Mouse (Mus musculus): ENCODE data around the gene Spic. TPM values are rescaled to one million over a fixed set of nuclear protein-coding genes. Genes with fewer than 3 reads are reported as not detected.

Gene Spic
- 0.16 and 0.25 TPM in 2 replicates for polyA plus RNA-seq (2014; fragmentation: Nextera tagmentation; extraction: Ambion mirVana)

- no peak within 1 kb of the TSS for H3K4me3 ChIP-seq (ENCODE audit: low read depth, low read length)
- H3K9me3 ChIP-seq (replicated peaks; ENCODE audit: control insufficient read depth, low read length) = no peaks in the 10 kb centered on the region
- 76% methylated on average over 5 of the region's 5 CpGs for WGBS
- no peaks in the 10 kb centered on the region for H3K4me1 ChIP-seq (ENCODE audit: control insufficient read depth, insufficient read depth, low read length)
- H3K27ac ChIP-seq (ENCODE audit: low read depth, low read length) = no peak within 1 kb of the TSS
- H3K36me3 ChIP-seq (ENCODE audit: control insufficient read depth, insufficient read depth, low read length) = no peaks in the 10 kb centered on the region
- ATAC-seq (no peak), DNase-seq (ENCODE audit: low spot score) (no peak)
- no peaks in the 10 kb centered on the region for H3K27me3 ChIP-seq (replicated peaks; ENCODE audit: control insufficient read depth, insufficient read depth, low read length)
- H3K4me2 ChIP-seq (ENCODE audit: low read length) = no peak within 1 kb of the TSS
- H3K9ac ChIP-seq (ENCODE audit: low read length) = no peak within 1 kb of the TSS
Observed at GRCm38 (mm10) chr10:88684925-88685324, at the start of gene Spic. TSS of gene Spic (minus strand) at chr10:88685015.

- H3K27me3 ChIP-seq (replicated peaks; ENCODE audit: control insufficient read depth, insufficient read depth, low read length) = no peaks in the 10 kb centered on the region
Observed at GRCm38 (mm10) chr10:88732309-88732622, 47.5 kb upstream of the Spic start.

GRCm38 (mm10) chr10:88731496-88732308, 46.9 kb upstream of the Spic start:
- WGBS = 2% methylated on average over 60 of the region's 61 CpGs
- Histone ChIP-seq H3K36me3 (ENCODE audit: control insufficient read depth, insufficient read depth, low read length) (peaks cover under 1% of the 10 kb centered on the region; the same call in 1 of the 2 replicates), H3K27ac (ENCODE audit: low read depth, low read length) (no peak overlapping the region; the same call in 1 of the 2 replicates), H3K9me3 (replicated peaks; ENCODE audit: control insufficient read depth, low read length) (no peaks in the 10 kb centered on the region), H3K4me3 (ENCODE audit: low read depth, low read length) (peak overlapping the region; percentile 78), H3K9ac (ENCODE audit: low read length) (peak overlapping the region; percentile 85), H3K4me2 (ENCODE audit: low read length) (peak overlapping the region; percentile 89), H3K4me1 (ENCODE audit: control insufficient read depth, insufficient read depth, low read length) (peaks cover 6% of the 10 kb centered on the region), H3K27me3 (replicated peaks; ENCODE audit: control insufficient read depth, insufficient read depth, low read length) (no peaks in the 10 kb centered on the region)
- ATAC-seq (no peak; the same call in none of the 2 replicates), DNase-seq (ENCODE audit: low spot score) (peak; percentile 14)

More at GRCm38 (mm10) chr10:88732309-88732622, 47.5 kb upstream of the Spic start:
- peaks cover 6% of the 10 kb centered on the region for H3K4me1 ChIP-seq (ENCODE audit: control insufficient read depth, insufficient read depth, low read length)
- H3K27ac ChIP-seq (ENCODE audit: low read depth, low read length) = no peak overlapping the region
- no peaks in the 10 kb centered on the region for H3K9me3 ChIP-seq (replicated peaks; ENCODE audit: control insufficient read depth, low read length)
- peaks cover 6% of the 10 kb centered on the region for H3K36me3 ChIP-seq (ENCODE audit: control insufficient read depth, insufficient read depth, low read length)
- peak overlapping the region; percentile 85 for H3K9ac ChIP-seq (ENCODE audit: low read length)
- H3K4me2 ChIP-seq (ENCODE audit: low read length) = peak overlapping the region; percentile 89
- no peak for DNase-seq (ENCODE audit: low spot score)
- peak overlapping the region; percentile 78 for H3K4me3 ChIP-seq (ENCODE audit: low read depth, low read length)
- WGBS = 14% methylated on average over 6 of the region's 6 CpGs
- ATAC-seq = no peak

GRCm38 (mm10) chr10:88730571-88731495, 46.0 kb upstream of the Spic start, which contains the start of gene Arl1:
TSS of gene Arl1 (plus strand) at chr10:88730858.
- Histone ChIP-seq H3K4me1 (ENCODE audit: control insufficient read depth, insufficient read depth, low read length) (peaks cover 6% of the 10 kb centered on the region), H3K4me3 (ENCODE audit: low read depth, low read length) (peak within 1 kb of the TSS; percentile 78), H3K9ac (ENCODE audit: low read length) (peak within 1 kb of the TSS; percentile 85), H3K27me3 (replicated peaks; ENCODE audit: control insufficient read depth, insufficient read depth, low read length) (no peaks in the 10 kb centered on the region), H3K4me2 (ENCODE audit: low read length) (peak within 1 kb of the TSS; percentile 89), H3K27ac (ENCODE audit: low read depth, low read length) (peak within 1 kb of the TSS; percentile 52; the same call in 1 of the 2 replicates), H3K36me3 (ENCODE audit: control insufficient read depth, insufficient read depth, low read length) (no peaks in the 10 kb centered on the region), H3K9me3 (replicated peaks; ENCODE audit: control insufficient read depth, low read length) (no peaks in the 10 kb centered on the region)
- DNase-seq (ENCODE audit: low spot score) (peak; percentile 96), ATAC-seq (peak; percentile 96)
- under 1% methylated on average over 65 of the region's 65 CpGs for WGBS

GRCm38 (mm10) chr10:88728166-88728565, 43.4 kb upstream of the Spic start:
- Histone ChIP-seq H3K4me3 (ENCODE audit: low read depth, low read length) (no peak overlapping the region), H3K36me3 (ENCODE audit: control insufficient read depth, insufficient read depth, low read length) (no peaks in the 10 kb centered on the region), H3K4me2 (ENCODE audit: low read length) (no peak overlapping the region), H3K9me3 (replicated peaks; ENCODE audit: control insufficient read depth, low read length) (no peaks in the 10 kb centered on the region), H3K27ac (ENCODE audit: low read depth, low read length) (no peak overlapping the region), H3K9ac (ENCODE audit: low read length) (no peak overlapping the region), H3K27me3 (replicated peaks; ENCODE audit: control insufficient read depth, insufficient read depth, low read length) (no peaks in the 10 kb centered on the region), H3K4me1 (ENCODE audit: control insufficient read depth, insufficient read depth, low read length) (peaks cover 6% of the 10 kb centered on the region)
- ATAC-seq = no peak
- no peak for DNase-seq (ENCODE audit: low spot score)
- WGBS = 79% methylated on average over 8 of the region's 8 CpGs

GRCm38 (mm10) chr10:88727128-88727527, 42.3 kb upstream of the Spic start:
- no peaks in the 10 kb centered on the region for H3K27me3 ChIP-seq (replicated peaks; ENCODE audit: control insufficient read depth, insufficient read depth, low read length)
- H3K9me3 ChIP-seq (replicated peaks; ENCODE audit: control insufficient read depth, low read length) = no peaks in the 10 kb centered on the region
- WGBS = 76% methylated on average over 1 of the region's 1 CpGs
- ATAC-seq (no peak), DNase-seq (ENCODE audit: low spot score) (peak; percentile 61)
- peaks cover 3% of the 10 kb centered on the region for H3K4me1 ChIP-seq (ENCODE audit: control insufficient read depth, insufficient read depth, low read length)
- H3K4me2 ChIP-seq (ENCODE audit: low read length) = no peak overlapping the region
- H3K27ac ChIP-seq (ENCODE audit: low read depth, low read length) = no peak overlapping the region
- no peak overlapping the region for H3K4me3 ChIP-seq (ENCODE audit: low read depth, low read length)
- H3K36me3 ChIP-seq (ENCODE audit: control insufficient read depth, insufficient read depth, low read length) = no peaks in the 10 kb centered on the region
- no peak overlapping the region for H3K9ac ChIP-seq (ENCODE audit: low read length)

- H3K4me1 ChIP-seq (ENCODE audit: control insufficient read depth, insufficient read depth, low read length) = peaks cover 2% of the 10 kb centered on the region
- ATAC-seq (no peak), DNase-seq (ENCODE audit: low spot score) (peak; percentile 16)
- 60% methylated on average over 2 of the region's 2 CpGs for WGBS
- H3K36me3 ChIP-seq (ENCODE audit: control insufficient read depth, insufficient read depth, low read length) = no peaks in the 10 kb centered on the region
- H3K9me3 ChIP-seq (replicated peaks; ENCODE audit: control insufficient read depth, low read length) = no peaks in the 10 kb centered on the region
- H3K4me3 ChIP-seq (ENCODE audit: low read depth, low read length) = no peak overlapping the region
- no peaks in the 10 kb centered on the region for H3K27me3 ChIP-seq (replicated peaks; ENCODE audit: control insufficient read depth, insufficient read depth, low read length)
- no peak overlapping the region for H3K4me2 ChIP-seq (ENCODE audit: low read length)
- H3K9ac ChIP-seq (ENCODE audit: low read length) = no peak overlapping the region
- no peak overlapping the region for H3K27ac ChIP-seq (ENCODE audit: low read depth, low read length)
Observed at GRCm38 (mm10) chr10:88725343-88725742, 40.5 kb upstream of the Spic start.

- ATAC-seq = no peak
- H3K4me3 ChIP-seq (ENCODE audit: low read depth, low read length) = no peak overlapping the region
- H3K9ac ChIP-seq (ENCODE audit: low read length) = no peak overlapping the region
- no peak overlapping the region for H3K4me2 ChIP-seq (ENCODE audit: low read length)
- H3K27me3 ChIP-seq (replicated peaks; ENCODE audit: control insufficient read depth, insufficient read depth, low read length) = no peaks in the 10 kb centered on the region
- H3K27ac ChIP-seq (ENCODE audit: low read depth, low read length) = no peak overlapping the region
- WGBS = 91% methylated on average over 1 of the region's 1 CpGs
- H3K36me3 ChIP-seq (ENCODE audit: control insufficient read depth, insufficient read depth, low read length) = no peaks in the 10 kb centered on the region
- H3K4me1 ChIP-seq (ENCODE audit: control insufficient read depth, insufficient read depth, low read length) = no peaks in the 10 kb centered on the region
- no peak for DNase-seq (ENCODE audit: low spot score)
- no peaks in the 10 kb centered on the region for H3K9me3 ChIP-seq (replicated peaks; ENCODE audit: control insufficient read depth, low read length)
Observed at GRCm38 (mm10) chr10:88719618-88720017, 34.8 kb upstream of the Spic start.

Measured in forebrain, embryonic 14.5 days (tissue).